Mouse (Mus musculus) layer of hippocampus, postnatal 14 days (tissue): ENCODE results near the gene Pde3a. TPM values are rescaled to one million over a fixed set of nuclear protein-coding genes. Genes with fewer than 3 reads are reported as not detected.

ENCODE experiments used
- DNase-seq, 2 experiments: peaks; one replicate each; pipeline ENCODE4 v3.0.0; 2021 to 2022; ENCODE audit warnings: low spot score in 2 of 2, mixed read lengths in 1 of 2
- total RNA-seq, 2 experiments: library from RNA; stranded (reverse); gene quantifications; 2 replicates each; pipeline ENCODE4 v1.2.3; 2021

Pde3a gene
- total RNA-seq, 2 experiments from 2014 or later = 4.2 to 5.1 TPM

- DNase-seq = peak in 1 of 2 experiments; percentile 14
Observed at GRCm38 (mm10) chr6:141399411-141399810, 150.3 kb downstream of the Pde3a start.

GRCm38 (mm10) chr6:141403943-141404342 lies 154.9 kb downstream of the Pde3a start:
- no peak for DNase-seq

GRCm38 (mm10) chr6:141404649-141405048 lies 155.6 kb downstream of the Pde3a start:
- no peak for DNase-seq

GRCm38 (mm10) chr6:141405496-141405895 lies 156.4 kb downstream of the Pde3a start:
- no peak for DNase-seq

GRCm38 (mm10) chr6:141408758-141409157 lies 159.7 kb downstream of the Pde3a start:
- peak; percentile 7 to 18 for DNase-seq

GRCm38 (mm10) chr6:141410836-141411235 lies 161.8 kb downstream of the Pde3a start:
- DNase-seq = no peak

GRCm38 (mm10) chr6:141425114-141425513 lies 176.0 kb downstream of the Pde3a start:
- peak in 1 of 2 experiments; percentile 24 for DNase-seq

- DNase-seq = no peak
Observed at GRCm38 (mm10) chr6:141428587-141428986, 179.5 kb downstream of the Pde3a start.

- DNase-seq = no peak
Observed at GRCm38 (mm10) chr6:141430134-141430533, 181.1 kb downstream of the Pde3a start.

GRCm38 (mm10) chr6:141432271-141432974 lies 183.4 kb downstream of the Pde3a start:
- no peak for DNase-seq

- peak; percentile 46 to 72 for DNase-seq
Observed at GRCm38 (mm10) chr6:141433917-141434756, 185.1 kb downstream of the Pde3a start.

GRCm38 (mm10) chr6:141435160-141435559 lies 186.1 kb downstream of the Pde3a start:
- no peak for DNase-seq

GRCm38 (mm10) chr6:141439965-141440364 lies 190.9 kb downstream of the Pde3a start:
- DNase-seq = no peak

- DNase-seq = peak; percentile 60 to 79
Observed at GRCm38 (mm10) chr6:141447547-141447946, 198.5 kb downstream of the Pde3a start.

- no peak for DNase-seq
Observed at GRCm38 (mm10) chr6:141448886-141449285, 199.8 kb downstream of the Pde3a start.

GRCm38 (mm10) chr6:141455335-141455734 lies 206.3 kb downstream of the Pde3a start:
- no peak for DNase-seq

GRCm38 (mm10) chr6:141456591-141456990 lies 207.5 kb downstream of the Pde3a start:
- DNase-seq = no peak

- DNase-seq = no peak
Observed at GRCm38 (mm10) chr6:141470251-141470650, 221.2 kb downstream of the Pde3a start.

- DNase-seq = no peak
Observed at GRCm38 (mm10) chr6:141474223-141474622, 225.2 kb downstream of the Pde3a start.

- peak in 1 of 2 experiments; percentile 26 for DNase-seq
Observed at GRCm38 (mm10) chr6:141474696-141475095, 225.6 kb downstream of the Pde3a start.

- no peak for DNase-seq
Observed at GRCm38 (mm10) chr6:141485302-141486021, 236.4 kb downstream of the Pde3a start.

- peak; percentile 24 to 76 for DNase-seq
Observed at GRCm38 (mm10) chr6:141487266-141487665, 238.2 kb downstream of the Pde3a start.
